Mouse (Mus musculus): ENCODE measurements around the gene Tsen15. TPM values are rescaled to one million over a fixed set of nuclear protein-coding genes. Genes with fewer than 3 reads are reported as not detected.

Tsen15 gene
- polyA plus RNA-seq, 1 experiment, result 43.7 TPM

- Histone ChIP-seq H3K27me3 (replicated peaks) (peaks cover 13% of the 10 kb centered on the region), H3K36me3 (replicated peaks; ENCODE audit: low read length) (no peaks in the 10 kb centered on the region), H3K9me3 (no peaks in the 10 kb centered on the region), H3K4me3 (replicated peaks) (no peak overlapping the region), H3K4me1 (no peaks in the 10 kb centered on the region)
- TF ChIP-seq FLI1 (IDR thresholded peaks at IDR 0.05; ENCODE audit: low read length) (no peak), GATA1 (IDR thresholded peaks at IDR 0.05; ENCODE audit: borderline replicate concordance, low read length) (no peak)
These were observed 26.6 kb upstream of the Tsen15 start for GRCm38 (mm10) chr1:152413116-152413515.

- Histone ChIP-seq H3K4me3 (replicated peaks) (no peak overlapping the region), H3K9me3 (no peaks in the 10 kb centered on the region), H3K4me1 (no peaks in the 10 kb centered on the region), H3K36me3 (replicated peaks; ENCODE audit: low read length) (no peaks in the 10 kb centered on the region), H3K27me3 (replicated peaks) (peaks cover 26% of the 10 kb centered on the region)
- TF ChIP-seq FLI1 (IDR thresholded peaks at IDR 0.05; ENCODE audit: low read length), result no peak
- no peak for TF ChIP-seq GATA1 (IDR thresholded peaks at IDR 0.05; ENCODE audit: borderline replicate concordance, low read length)
These were observed 24.2 kb upstream of the Tsen15 start for GRCm38 (mm10) chr1:152410657-152411056.

- no peaks in the 10 kb centered on the region for H3K36me3 ChIP-seq (replicated peaks; ENCODE audit: low read length)
- H3K27me3 ChIP-seq (replicated peaks), result peaks cover 29% of the 10 kb centered on the region
- no peak for TF ChIP-seq FLI1 (IDR thresholded peaks at IDR 0.05; ENCODE audit: low read length)
- TF ChIP-seq GATA1 (IDR thresholded peaks at IDR 0.05; ENCODE audit: borderline replicate concordance, low read length), result no peak
- no peak overlapping the region for H3K4me3 ChIP-seq (replicated peaks)
- no peaks in the 10 kb centered on the region for H3K4me1 ChIP-seq
- H3K9me3 ChIP-seq, result no peaks in the 10 kb centered on the region
These were observed 22.9 kb upstream of the Tsen15 start for GRCm38 (mm10) chr1:152409356-152409755.

GRCm38 (mm10) chr1:152407021-152407946, 20.8 kb upstream of the Tsen15 start:
- Histone ChIP-seq H3K27me3 (replicated peaks) (peaks cover 46% of the 10 kb centered on the region), H3K36me3 (replicated peaks; ENCODE audit: low read length) (no peaks in the 10 kb centered on the region), H3K4me1 (no peaks in the 10 kb centered on the region), H3K4me3 (replicated peaks) (no peak overlapping the region), H3K9me3 (no peaks in the 10 kb centered on the region)
- no peak for TF ChIP-seq FLI1 (IDR thresholded peaks at IDR 0.05; ENCODE audit: low read length)
- no peak for TF ChIP-seq GATA1 (IDR thresholded peaks at IDR 0.05; ENCODE audit: borderline replicate concordance, low read length)

GRCm38 (mm10) chr1:152400556-152401540, 14.4 kb upstream of the Tsen15 start:
- H3K4me3 ChIP-seq (replicated peaks), result peak overlapping the region; percentile 65
- H3K27me3 ChIP-seq (replicated peaks), result peaks cover 61% of the 10 kb centered on the region
- peaks cover 9% of the 10 kb centered on the region for H3K9me3 ChIP-seq
- H3K4me1 ChIP-seq, result peaks cover 9% of the 10 kb centered on the region
- TF ChIP-seq FLI1 (IDR thresholded peaks at IDR 0.05; ENCODE audit: low read length) (no peak), GATA1 (IDR thresholded peaks at IDR 0.05; ENCODE audit: borderline replicate concordance, low read length) (no peak)
- H3K36me3 ChIP-seq (replicated peaks; ENCODE audit: low read length), result no peaks in the 10 kb centered on the region

- peak within 1 kb of the TSS; percentile 90 for H3K4me3 ChIP-seq (replicated peaks)
- TF ChIP-seq GATA1 (IDR thresholded peaks at IDR 0.05; ENCODE audit: borderline replicate concordance, low read length) (no peak), FLI1 (IDR thresholded peaks at IDR 0.05; ENCODE audit: low read length) (no peak)
- H3K9me3 ChIP-seq, result peaks cover 11% of the 10 kb centered on the region
- H3K4me1 ChIP-seq, result peaks cover 9% of the 10 kb centered on the region
- no peaks in the 10 kb centered on the region for H3K36me3 ChIP-seq (replicated peaks; ENCODE audit: low read length)
- peaks cover 55% of the 10 kb centered on the region for H3K27me3 ChIP-seq (replicated peaks)
These were observed 13.5 kb upstream of the Tsen15 start, which contains the start of gene Colgalt2 for GRCm38 (mm10) chr1:152399790-152400555. TSS of gene Colgalt2 (plus strand) at chr1:152399830.

- TF ChIP-seq FLI1 (IDR thresholded peaks at IDR 0.05; ENCODE audit: low read length) (no peak), GATA1 (IDR thresholded peaks at IDR 0.05; ENCODE audit: borderline replicate concordance, low read length) (no peak)
- Histone ChIP-seq H3K36me3 (replicated peaks; ENCODE audit: low read length) (no peaks in the 10 kb centered on the region), H3K4me1 (peaks cover 9% of the 10 kb centered on the region), H3K9me3 (peaks cover 13% of the 10 kb centered on the region), H3K27me3 (replicated peaks) (peaks cover 50% of the 10 kb centered on the region), H3K4me3 (replicated peaks) (no peak overlapping the region)
These were observed 12.2 kb upstream of the Tsen15 start for GRCm38 (mm10) chr1:152398708-152399107.

- H3K4me1 ChIP-seq, result peaks cover 5% of the 10 kb centered on the region
- H3K36me3 ChIP-seq (replicated peaks; ENCODE audit: low read length), result no peaks in the 10 kb centered on the region
- TF ChIP-seq FLI1 (IDR thresholded peaks at IDR 0.05; ENCODE audit: low read length) (no peak), GATA1 (IDR thresholded peaks at IDR 0.05; ENCODE audit: borderline replicate concordance, low read length) (no peak)
- peaks cover 25% of the 10 kb centered on the region for H3K27me3 ChIP-seq (replicated peaks)
- H3K4me3 ChIP-seq (replicated peaks), result no peak overlapping the region
- peaks cover 18% of the 10 kb centered on the region for H3K9me3 ChIP-seq
These were observed 8.5 kb upstream of the Tsen15 start for GRCm38 (mm10) chr1:152394956-152395515.

- no peak overlapping the region for H3K4me3 ChIP-seq (replicated peaks)
- H3K36me3 ChIP-seq (replicated peaks; ENCODE audit: low read length), result no peaks in the 10 kb centered on the region
- H3K4me1 ChIP-seq, result no peaks in the 10 kb centered on the region
- TF ChIP-seq GATA1 (IDR thresholded peaks at IDR 0.05; ENCODE audit: borderline replicate concordance, low read length) (no peak), FLI1 (IDR thresholded peaks at IDR 0.05; ENCODE audit: low read length) (no peak)
- H3K9me3 ChIP-seq, result peaks cover 18% of the 10 kb centered on the region
- peaks cover 20% of the 10 kb centered on the region for H3K27me3 ChIP-seq (replicated peaks)
These were observed 7.6 kb upstream of the Tsen15 start for GRCm38 (mm10) chr1:152394137-152394536.

All from megakaryocyte, embryonic 14.5 days (primary cell).